Mouse (Mus musculus) kidney, adult 2 months (tissue): ENCODE measurements around the gene Scyl1. TPM values are rescaled to one million over a fixed set of nuclear protein-coding genes. Genes with fewer than 3 reads are reported as not detected.
A peak's percentile ranks its signal among the peaks of the same experiment; 100 is the strongest.

ENCODE experiments used
- DNase-seq: peaks from one replicate; pipeline ENCODE4 v3.0.0; 2021
- H3K27ac ChIP-seq: fragments of 200-500 bp; 2 replicates; pipeline ENCODE4 v1.5.1; 2012; ENCODE audit warnings: low read depth, low read length, control low read depth, inconsistent platforms; ENCODE audit not compliant: insufficient read depth
- H3K27me3 ChIP-seq: fragments of 200-500 bp; replicated peaks from 2 replicates; pipeline ENCODE4 v1.6.1; 2012; ENCODE audit warnings: mild to moderate bottlenecking, moderate library complexity, low read length, inconsistent platforms; ENCODE audit not compliant: control insufficient read depth, insufficient read depth
- H3K36me3 ChIP-seq: fragments of 200-500 bp; 2 replicates; pipeline ENCODE4 v1.6.1; 2012; ENCODE audit warnings: mild to moderate bottlenecking, moderate library complexity, low read length, inconsistent platforms; ENCODE audit not compliant: control insufficient read depth, insufficient read depth
- H3K4me1 ChIP-seq: fragments of 200-500 bp; 2 replicates; pipeline ENCODE4 v1.6.1; 2011; ENCODE audit warnings: low read length; ENCODE audit not compliant: control insufficient read depth, insufficient read depth
- H3K4me3 ChIP-seq: fragments of 200-500 bp; 2 replicates; pipeline ENCODE4 v1.5.1; 2011; ENCODE audit warnings: mild to moderate bottlenecking, low read depth, low read length, control low read depth; ENCODE audit not compliant: insufficient read depth
- CTCF ChIP-seq: fragments of 200-500 bp; conservative IDR thresholded peaks from 2 replicates; pipeline ENCODE4 v1.5.1; 2011; ENCODE audit warnings: low read depth, mild to moderate bottlenecking, control low read depth, low read length, moderate library complexity, mixed read lengths; ENCODE audit not compliant: insufficient read depth, insufficient read length
- POLR2A ChIP-seq: fragments of 200-500 bp; IDR thresholded peaks from one replicate; pipeline ENCODE4 v1.6.1; 2011; ENCODE audit warnings: low read depth, low read length, control low read depth
- WGBS: fragments of 180-500 bp; shearing (Covaris S2); methylation state at CpG from one replicate; pipeline ENCODE4 v1.1.7; 2018; 5-methylcytosine and 5-hydroxymethylcytosine counted together
- polyA plus RNA-seq: library from polyadenylated mRNA; depleted of rRNA; stranded (reverse); fragments of >200 nt; gene quantifications from 2 replicates; pipeline ENCODE4 v1.2.3, GENCODE M21; 2012

Scyl1 gene
- polyA plus RNA-seq, 1 experiment: 107 TPM

DNA sequence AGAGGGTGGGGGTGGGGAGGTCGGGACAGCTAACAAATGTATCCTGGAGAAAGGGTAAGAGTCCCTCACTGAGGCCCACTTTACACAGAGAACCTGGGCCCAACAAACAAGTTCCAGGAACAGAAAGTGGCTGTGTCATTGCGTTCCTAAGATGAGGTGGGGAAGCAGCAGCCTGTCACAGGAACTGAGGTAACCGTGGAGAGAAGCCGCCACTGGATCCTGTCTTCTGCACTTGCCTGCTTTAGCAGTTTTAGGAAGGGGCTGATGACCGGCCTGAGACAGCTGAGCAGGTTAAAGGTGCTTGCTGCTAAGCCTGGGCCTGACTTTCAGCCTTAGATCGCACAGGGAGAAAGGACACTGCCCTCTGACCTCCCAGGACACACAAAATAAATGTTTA lies 35.6 kb upstream of the Scyl1 start:
- Histone ChIP-seq H3K27ac (peak overlapping the region; percentile 95), H3K4me1 (peaks cover 65% of the 10 kb centered on the region), H3K4me3 (no peak overlapping the region), H3K36me3 (no peaks in the 10 kb centered on the region), H3K27me3 (no peaks in the 10 kb centered on the region)
- WGBS: 23% methylated on average over 6 of the region's 6 CpGs
- TF ChIP-seq CTCF: no peak
- TF ChIP-seq POLR2A: no peak
- peak; percentile 66 for DNase-seq

- TF ChIP-seq CTCF (no peak), POLR2A (no peak)
- H3K27me3 ChIP-seq: no peaks in the 10 kb centered on the region
- H3K36me3 ChIP-seq: no peaks in the 10 kb centered on the region
- DNase-seq: peak; percentile 91
- WGBS: 9% methylated on average over 8 of the region's 8 CpGs
- H3K4me3 ChIP-seq: no peak overlapping the region
- H3K4me1 ChIP-seq: peaks cover 59% of the 10 kb centered on the region
- peak overlapping the region; percentile 99 for H3K27ac ChIP-seq
These were observed 35.0 kb upstream of the Scyl1 start for GRCm38 (mm10) chr19:5806051-5806808.

DNA sequence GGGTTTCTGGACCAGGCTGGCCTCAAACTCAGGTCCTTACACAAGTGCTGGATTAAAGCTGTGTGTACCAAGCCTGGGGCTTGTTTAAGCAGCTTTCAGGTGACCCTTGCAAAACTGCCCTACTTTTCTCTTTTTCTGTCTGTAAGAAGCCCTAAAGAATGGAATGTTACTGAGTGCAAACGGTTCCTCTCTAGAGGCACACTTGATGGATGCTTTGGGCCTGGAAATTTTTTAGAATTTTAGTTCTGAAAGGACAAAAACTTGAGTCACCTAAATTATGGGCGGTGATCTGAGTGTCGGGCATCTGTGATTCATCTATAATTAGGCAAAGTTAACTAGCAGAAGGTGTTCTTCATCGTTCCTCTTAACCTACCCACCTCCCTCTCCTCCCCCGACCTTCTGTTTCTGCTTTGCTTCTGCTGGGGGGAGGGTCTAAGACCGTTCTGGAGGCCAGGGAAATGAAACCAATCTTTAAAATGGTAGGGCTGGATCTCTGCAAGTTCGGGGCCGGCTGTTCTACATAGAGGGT lies 33.2 kb upstream of the Scyl1 start:
- H3K27ac ChIP-seq: peak overlapping the region; percentile 99
- peaks cover 11% of the 10 kb centered on the region for H3K36me3 ChIP-seq
- H3K4me3 ChIP-seq: no peak overlapping the region; the same call in 1 of the 2 replicates
- no peak for TF ChIP-seq POLR2A
- H3K27me3 ChIP-seq: no peaks in the 10 kb centered on the region
- H3K4me1 ChIP-seq: peaks cover 42% of the 10 kb centered on the region
- WGBS: 29% methylated on average over 8 of the region's 8 CpGs
- peak; percentile 50 for DNase-seq

DNA sequence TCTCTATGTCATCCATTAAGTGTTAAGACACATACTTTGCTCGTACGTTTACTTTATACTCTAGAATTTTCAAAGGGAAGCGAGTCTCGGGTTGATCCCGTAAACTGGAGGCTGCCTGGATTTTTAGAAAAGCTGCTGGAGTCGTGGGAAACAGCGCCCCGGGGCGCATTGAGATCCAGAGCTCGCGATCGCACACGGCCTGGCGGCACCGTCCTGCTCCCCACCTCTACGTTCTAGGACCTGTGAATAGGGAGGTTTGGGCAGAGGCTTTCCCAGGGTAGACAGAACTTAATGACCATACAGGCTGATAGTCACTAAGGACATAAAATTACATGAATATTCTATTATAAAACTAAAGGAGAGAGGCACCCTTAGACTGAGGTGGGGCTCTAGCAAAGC lies 32.7 kb upstream of the Scyl1 start:
- H3K4me3 ChIP-seq: peak overlapping the region; percentile 34
- H3K4me1 ChIP-seq: peaks cover 37% of the 10 kb centered on the region
- TF ChIP-seq CTCF (no peak), POLR2A (no peak)
- DNase-seq: no peak
- H3K27ac ChIP-seq: peak overlapping the region; percentile 99
- peaks cover 12% of the 10 kb centered on the region for H3K36me3 ChIP-seq
- WGBS: 1% methylated on average over 16 of the region's 16 CpGs
- H3K27me3 ChIP-seq: no peaks in the 10 kb centered on the region

DNA sequence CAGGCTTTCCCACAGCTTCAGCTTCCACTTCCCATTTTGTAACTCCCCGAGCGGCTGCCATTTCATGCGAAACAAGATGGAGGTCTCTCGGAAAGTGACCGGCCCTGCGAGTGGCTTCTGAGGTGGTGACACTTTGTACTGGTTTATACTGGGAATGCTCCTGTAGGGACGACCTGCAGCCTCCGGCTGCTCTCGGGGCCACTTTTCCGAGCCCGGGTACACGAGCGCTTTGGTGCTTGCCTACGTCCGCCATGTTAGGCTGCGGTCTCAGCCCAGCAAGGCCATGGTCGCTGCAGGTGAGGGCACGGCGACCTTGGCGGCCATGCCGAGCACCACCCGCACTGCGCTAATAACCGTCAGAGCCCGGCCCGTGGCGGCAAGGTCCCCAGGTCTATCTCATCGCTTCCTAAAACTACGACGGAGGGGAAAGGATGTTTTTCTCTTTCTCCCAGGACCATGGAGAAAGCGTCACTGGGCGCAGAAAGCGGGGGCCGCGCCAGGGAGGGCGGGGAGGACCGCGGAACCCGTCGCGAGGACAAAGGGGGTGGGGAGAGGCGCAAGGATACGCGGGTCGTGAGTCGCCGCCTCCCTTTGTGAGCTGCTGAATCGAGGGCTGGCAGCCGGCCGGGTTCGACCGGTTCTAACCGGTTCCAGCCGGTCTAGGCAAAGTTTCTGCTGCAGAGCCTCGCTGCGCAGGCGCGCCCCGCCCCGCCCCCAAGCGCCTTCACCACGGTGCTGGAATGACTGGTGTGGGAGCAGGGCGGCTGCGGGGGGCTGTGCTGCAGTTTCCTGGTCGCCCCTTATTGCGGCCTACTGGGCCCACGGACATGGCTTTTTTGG lies 32.0 kb upstream of the Scyl1 start:
- Histone ChIP-seq H3K4me1 (peaks cover 33% of the 10 kb centered on the region), H3K27me3 (no peaks in the 10 kb centered on the region), H3K4me3 (peak overlapping the region; percentile 58), H3K27ac (peak overlapping the region; percentile 99), H3K36me3 (peaks cover 17% of the 10 kb centered on the region)
- peak; percentile 100 for DNase-seq
- TF ChIP-seq POLR2A: peak; percentile 59
- no peak for TF ChIP-seq CTCF
- WGBS: under 1% methylated on average over 67 of the region's 67 CpGs

DNA sequence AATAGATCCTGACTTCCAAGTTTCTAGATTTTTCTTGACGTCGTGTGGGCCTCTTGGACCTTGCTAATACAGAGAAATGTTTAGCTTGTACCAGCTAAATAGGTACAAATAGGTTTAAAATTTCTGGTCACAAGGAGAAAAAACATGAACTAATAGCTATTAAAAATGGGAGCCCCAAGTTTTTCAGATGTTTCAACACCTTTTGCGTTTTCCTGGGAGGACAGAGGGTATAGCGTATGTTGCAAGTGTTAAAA lies 31.5 kb upstream of the Scyl1 start:
- H3K4me3 ChIP-seq: peak overlapping the region; percentile 58
- TF ChIP-seq POLR2A: no peak
- no peak for TF ChIP-seq CTCF
- no peaks in the 10 kb centered on the region for H3K27me3 ChIP-seq
- H3K4me1 ChIP-seq: peaks cover 27% of the 10 kb centered on the region
- 0% methylated on average over 4 of the region's 4 CpGs for WGBS
- H3K36me3 ChIP-seq: peaks cover 21% of the 10 kb centered on the region
- no peak for DNase-seq
- peak overlapping the region; percentile 99 for H3K27ac ChIP-seq
